Mouse (Mus musculus) G1E (cell line): Measurements from ENCODE around the gene Trcg1. TPM values are rescaled to one million over a fixed set of nuclear protein-coding genes. Genes with fewer than 3 reads are reported as not detected.

Source experiments
- ATAC-seq: 2 replicates; pipeline ENCODE4 v1.8.0; 2016; ENCODE audit warnings: mild to moderate bottlenecking; ENCODE audit not compliant: insufficient number of reproducible peaks, poor library complexity, low FRiP score, severe bottlenecking; ENCODE audit errors: extremely low read depth
- DNase-seq: peaks from one replicate; pipeline ENCODE4 v3.0.0; 2012; ENCODE audit warnings: low spot score
- H3K27me3 ChIP-seq: 2 replicates; pipeline ENCODE4 v1.6.1; 2012; ENCODE audit warnings: mild to moderate bottlenecking, low read length, inconsistent platforms; ENCODE audit not compliant: insufficient read depth
- H3K36me3 ChIP-seq: replicated peaks from 2 replicates; pipeline ENCODE3; 2012; ENCODE audit warnings: mild to moderate bottlenecking, inconsistent platforms
- H3K4me1 ChIP-seq: 2 replicates; pipeline ENCODE4 v1.6.1; 2012; ENCODE audit warnings: low read depth, low read length, inconsistent platforms, mixed read lengths; ENCODE audit not compliant: insufficient read depth
- H3K4me3 ChIP-seq: 2 replicates; pipeline ENCODE4 v1.5.1; 2012; ENCODE audit warnings: low read depth, mild to moderate bottlenecking, inconsistent platforms, low read length, moderate library complexity, mixed read lengths
- H3K9me3 ChIP-seq: replicated peaks from 2 replicates; pipeline ENCODE4 v1.6.1; 2012; ENCODE audit warnings: inconsistent platforms
- CTCF ChIP-seq: IDR thresholded peaks from 2 replicates; pipeline ENCODE4 v1.5.1; 2012; ENCODE audit warnings: low read depth, low read length, inconsistent platforms, mixed read lengths
- GATA1 ChIP-seq: IDR thresholded peaks from 2 replicates; pipeline ENCODE4 v1.6.1; 2012; ENCODE audit warnings: borderline replicate concordance, low read length, inconsistent platforms, mixed read lengths
- GATA2 ChIP-seq: IDR thresholded peaks from 2 replicates; pipeline ENCODE4 v1.6.1; 2012; ENCODE audit warnings: low read depth, low read length, inconsistent platforms, borderline replicate concordance
- POLR2AphosphoS5 ChIP-seq: IDR thresholded peaks from 2 replicates; pipeline ENCODE4 v1.6.1; 2012; ENCODE audit warnings: low read depth, low read length, inconsistent platforms; ENCODE audit not compliant: insufficient replicate concordance
- TAL1 ChIP-seq: conservative IDR thresholded peaks from 2 replicates; pipeline ENCODE4 v1.6.1; 2012; ENCODE audit warnings: low read depth, low read length, inconsistent platforms, mixed read lengths
- polyA plus RNA-seq: library from polyadenylated mRNA; stranded (reverse); fragments of >175 nt; gene quantifications from 2 replicates; pipeline ENCODE4 v1.2.3, GENCODE M21; 2012
- total RNA-seq, 2 experiments: library from RNA; stranded (forward) in 1 of 2; stranded (reverse) in 1 of 2; fragments of 200-1000 nt in 1 of 2; fragments of >200 nt in 1 of 2; fragmentation: Nextera tagmentation in 1 of 2; gene quantifications; 2 replicates each; pipeline ENCODE4 v1.2.3; 2014 to 2017

The Trcg1 gene
- total and polyA plus RNA-seq, 3 experiments: 0.16 TPM; not detected in 2

DNA sequence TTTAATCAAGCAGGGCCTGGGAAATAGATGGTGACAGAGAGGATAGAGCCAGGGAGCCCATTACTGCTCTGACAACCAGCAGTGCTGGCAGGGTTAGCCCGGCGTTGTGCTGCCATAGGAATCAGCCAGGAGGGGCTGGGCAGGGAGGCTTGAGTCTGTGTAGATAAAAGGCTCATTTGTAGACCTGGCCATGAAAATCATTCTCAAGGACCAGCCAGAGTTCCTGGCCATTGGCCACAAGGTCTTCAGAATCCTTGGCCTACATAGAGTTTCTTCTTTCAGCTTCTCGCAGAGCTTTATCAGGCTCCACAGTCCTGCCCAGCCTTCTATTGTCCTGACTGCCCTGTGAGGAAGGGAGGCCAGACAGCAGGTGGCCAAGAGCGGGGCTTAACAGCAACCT lies 43.1 kb downstream of the Trcg1 start:
- H3K4me1 ChIP-seq: peaks cover 17% of the 10 kb centered on the region
- no peaks in the 10 kb centered on the region for H3K36me3 ChIP-seq
- DNase-seq (no peak), ATAC-seq (no peak)
- H3K27me3 ChIP-seq: peaks cover 54% of the 10 kb centered on the region
- TF ChIP-seq GATA2 (no peak), GATA1 (no peak), CTCF (no peak), TAL1 (no peak), POLR2AphosphoS5 (no peak)
- H3K4me3 ChIP-seq: no peak overlapping the region
- no peaks in the 10 kb centered on the region for H3K9me3 ChIP-seq

DNA sequence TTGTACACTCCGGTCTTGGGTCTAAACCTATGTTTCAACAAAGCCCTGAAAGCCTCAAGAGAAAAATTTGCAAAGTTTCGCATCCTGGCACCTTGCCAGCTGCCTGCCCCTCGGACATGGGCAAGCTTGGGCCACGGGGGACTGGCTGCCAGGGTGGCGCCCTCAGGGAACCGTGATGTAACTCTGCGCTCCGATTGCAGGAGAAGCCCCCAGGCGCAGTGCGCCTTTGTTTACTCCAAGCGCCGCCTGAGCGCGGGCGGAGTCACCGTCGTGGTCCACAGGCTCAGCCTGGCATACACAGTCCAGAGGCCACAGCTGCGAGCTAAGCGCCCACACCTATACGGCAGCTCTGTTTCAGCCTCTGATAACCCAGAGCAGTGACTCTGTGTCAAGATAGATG lies 45.2 kb downstream of the Trcg1 start:
- DNase-seq: no peak
- TF ChIP-seq GATA2 (no peak), GATA1 (no peak), TAL1 (no peak), POLR2AphosphoS5 (no peak), CTCF (no peak)
- H3K4me3 ChIP-seq: no peak overlapping the region
- H3K27me3 ChIP-seq: peaks cover 45% of the 10 kb centered on the region
- H3K4me1 ChIP-seq: peaks cover 17% of the 10 kb centered on the region
- no peak for ATAC-seq
- no peaks in the 10 kb centered on the region for H3K36me3 ChIP-seq
- H3K9me3 ChIP-seq: no peaks in the 10 kb centered on the region

DNA sequence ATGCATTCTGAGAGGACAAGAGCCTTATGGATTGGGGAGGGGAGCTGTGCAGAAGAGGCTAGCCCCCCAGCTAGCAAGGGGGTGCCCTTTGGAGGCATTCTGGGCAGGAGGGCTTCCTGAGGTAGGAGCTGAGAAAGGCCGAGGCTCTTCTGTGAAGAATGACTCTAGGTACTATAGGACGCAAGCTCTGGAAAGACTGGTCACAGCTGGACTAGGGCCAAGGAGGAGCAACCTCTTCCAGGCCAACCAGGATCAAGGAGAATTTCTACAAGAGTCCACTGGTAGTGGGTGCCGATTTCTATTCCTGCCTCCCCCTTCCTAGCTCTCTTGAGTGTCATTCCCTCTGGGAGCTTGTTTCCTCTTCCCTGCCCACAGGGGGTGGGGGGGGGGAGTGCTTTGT lies 46.3 kb downstream of the Trcg1 start:
- Histone ChIP-seq H3K9me3 (no peaks in the 10 kb centered on the region), H3K27me3 (peaks cover 43% of the 10 kb centered on the region), H3K4me3 (no peak overlapping the region), H3K4me1 (peaks cover 17% of the 10 kb centered on the region), H3K36me3 (no peaks in the 10 kb centered on the region)
- DNase-seq (no peak), ATAC-seq (no peak)
- TF ChIP-seq POLR2AphosphoS5: no peak
- no peak for TF ChIP-seq CTCF
- TF ChIP-seq GATA2: no peak
- TF ChIP-seq GATA1: no peak
- no peak for TF ChIP-seq TAL1

DNA sequence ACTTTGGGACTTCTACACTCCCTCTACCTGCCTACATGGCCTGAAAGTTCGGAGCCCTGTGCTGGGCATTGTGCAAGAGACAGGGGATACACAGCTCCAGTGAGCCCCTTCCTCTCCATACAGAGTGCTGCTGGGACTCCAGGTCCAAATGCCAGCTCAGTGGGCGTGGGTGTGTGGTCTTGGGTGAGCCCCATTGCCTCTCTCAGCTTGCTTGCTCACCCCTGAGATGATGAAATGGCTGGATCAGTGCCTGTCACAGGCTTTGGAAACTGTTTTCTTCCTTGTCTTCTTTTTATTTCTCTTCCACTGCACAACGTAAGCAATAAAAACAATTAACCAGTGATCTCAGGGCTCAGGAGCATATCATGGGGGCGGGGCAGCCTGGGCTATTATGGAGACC lies 47.0 kb downstream of the Trcg1 start:
- TF ChIP-seq GATA2 (no peak), GATA1 (no peak), POLR2AphosphoS5 (no peak), CTCF (no peak), TAL1 (no peak)
- Histone ChIP-seq H3K9me3 (no peaks in the 10 kb centered on the region), H3K4me1 (peaks cover 12% of the 10 kb centered on the region), H3K4me3 (no peak overlapping the region), H3K27me3 (peaks cover 41% of the 10 kb centered on the region), H3K36me3 (no peaks in the 10 kb centered on the region)
- ATAC-seq (no peak), DNase-seq (no peak)

DNA sequence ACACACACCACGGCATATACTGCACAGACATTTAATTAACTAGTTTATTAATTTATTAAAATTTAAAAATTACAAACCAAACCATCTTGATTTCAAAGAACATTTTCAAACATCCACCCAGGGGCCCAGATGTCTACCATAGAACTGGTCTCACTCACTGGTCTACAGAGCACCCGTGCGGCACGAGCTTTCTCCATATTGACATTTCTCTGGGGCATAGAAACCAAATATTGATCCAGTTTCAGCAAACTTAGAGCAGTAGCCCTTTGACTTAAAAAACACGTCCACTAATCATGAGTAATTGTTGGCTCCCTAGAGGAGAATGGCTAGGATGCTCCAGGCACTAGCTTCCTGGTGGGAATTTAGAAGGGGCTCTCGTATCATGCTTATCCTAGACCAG lies 50.8 kb downstream of the Trcg1 start:
- Histone ChIP-seq H3K36me3 (no peaks in the 10 kb centered on the region), H3K9me3 (no peaks in the 10 kb centered on the region), H3K27me3 (peaks cover 16% of the 10 kb centered on the region), H3K4me3 (no peak overlapping the region), H3K4me1 (peaks cover 2% of the 10 kb centered on the region; the same call in 1 of the 2 replicates)
- TF ChIP-seq GATA1 (no peak), CTCF (no peak), TAL1 (no peak), GATA2 (no peak), POLR2AphosphoS5 (no peak)
- ATAC-seq (no peak), DNase-seq (no peak)

DNA sequence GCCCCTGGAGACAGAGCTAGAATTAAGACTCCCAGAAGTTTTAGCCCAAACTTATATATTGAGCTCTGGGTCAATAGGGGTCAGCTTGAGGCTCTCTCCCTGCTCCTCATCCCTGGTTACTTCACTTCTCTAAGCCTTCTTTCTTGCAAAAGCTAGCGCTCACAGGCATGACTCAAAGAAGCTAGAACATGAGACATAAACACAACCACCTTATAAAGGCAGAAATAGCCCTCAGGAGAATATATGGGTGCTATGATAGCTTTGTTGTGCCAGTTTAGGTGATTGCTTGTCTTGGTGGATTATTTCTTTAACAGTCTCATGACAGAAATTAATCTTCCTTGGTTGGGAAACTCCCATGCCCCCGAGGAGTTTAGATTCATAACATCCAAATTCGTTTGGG lies 58.5 kb downstream of the Trcg1 start:
- no peak for ATAC-seq
- H3K9me3 ChIP-seq: no peaks in the 10 kb centered on the region
- H3K4me1 ChIP-seq: peaks cover 35% of the 10 kb centered on the region
- no peak for DNase-seq
- H3K27me3 ChIP-seq: peaks cover 4% of the 10 kb centered on the region; the same call in 1 of the 2 replicates
- TF ChIP-seq POLR2AphosphoS5 (no peak), GATA2 (no peak), CTCF (no peak)
- H3K4me3 ChIP-seq: no peak overlapping the region
- no peaks in the 10 kb centered on the region for H3K36me3 ChIP-seq

DNA sequence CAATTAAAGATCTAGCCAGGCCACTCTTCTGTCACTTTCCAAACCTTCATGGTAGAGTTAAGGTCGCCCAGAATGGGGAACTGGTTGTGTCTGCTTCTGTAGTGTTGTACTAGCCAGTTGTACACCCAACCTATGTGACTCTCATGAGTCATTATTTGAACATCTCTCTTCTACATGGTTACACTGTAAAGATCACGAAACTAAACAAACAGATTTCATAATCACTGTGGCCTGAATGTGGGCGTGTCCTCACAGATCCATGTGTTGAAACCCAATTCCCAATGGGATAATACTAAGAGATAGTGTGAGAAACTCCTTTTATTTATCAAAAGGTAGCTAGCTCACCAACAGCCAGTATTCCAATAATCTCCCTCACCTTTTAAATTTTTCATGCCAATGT lies 59.3 kb downstream of the Trcg1 start:
- H3K9me3 ChIP-seq: no peaks in the 10 kb centered on the region
- H3K36me3 ChIP-seq: no peaks in the 10 kb centered on the region
- DNase-seq (no peak), ATAC-seq (no peak)
- TF ChIP-seq GATA1 (no peak), POLR2AphosphoS5 (no peak), TAL1 (no peak)
- peaks cover 42% of the 10 kb centered on the region for H3K4me1 ChIP-seq
- peaks cover 4% of the 10 kb centered on the region; the same call in 1 of the 2 replicates for H3K27me3 ChIP-seq
- no peak overlapping the region for H3K4me3 ChIP-seq
